Mouse (Mus musculus) liver, postnatal 0 days (tissue): Measurements from ENCODE around the gene Gm49405.

Experiments used
- CTCF ChIP-seq: sonication (generic); IDR thresholded peaks from 2 replicates; pipeline ENCODE4 v1.5.1; 2016; ENCODE audit warnings: antibody characterized with exemption, low read depth
- EP300 ChIP-seq: IDR thresholded peaks from 2 replicates; pipeline ENCODE4 v1.6.1; 2016; ENCODE audit warnings: antibody characterized with exemption, low read depth, mild to moderate bottlenecking

GRCm38 (mm10) chr19:3962469-3962868 is 38.0 kb upstream of the Gm49405 start:
- TF ChIP-seq CTCF (peak; percentile 45), EP300 (no peak)
